Mouse (Mus musculus): ENCODE data around the gene Rheb. TPM values are rescaled to one million over a fixed set of nuclear protein-coding genes. Genes with fewer than 3 reads are reported as not detected.

The Rheb gene
- total RNA-seq (2021) = 100 to 1,000 TPM; 124 to 131 TPM

GRCm38 (mm10) chr5:24842274-24843102, at the start of gene Rheb:
Gene Rheb (minus strand): TSS chr5:24842624.
- intact Hi-C loops (cut with DNase I) = loop anchor here (1.0 to 5.0 kb wide), 8 partner anchors 8 to 243 kb away; partner anchors contain the start of gene Nub1

GRCm38 (mm10) chr5:24889860-24890259, 47.4 kb upstream of the Rheb start:
- DNase-seq (ENCODE audit: low spot score in 2 of 2) = peak in 1 of 2 experiments; percentile 55
- intact Hi-C loops (cut with DNase I) = no loop called here

More at GRCm38 (mm10) chr5:24842274-24843102, at the start of gene Rheb:
- peak; percentile 99 to 100 for DNase-seq (ENCODE audit: low spot score in 2 of 2)

- intact Hi-C loops (cut with DNase I) = no loop called here
- no peak for DNase-seq (ENCODE audit: low spot score in 2 of 2)
These were observed 46.6 kb upstream of the Rheb start for GRCm38 (mm10) chr5:24888874-24889591.

GRCm38 (mm10) chr5:24887271-24887670, 44.8 kb upstream of the Rheb start:
- intact Hi-C loops (cut with DNase I) = no loop called here

GRCm38 (mm10) chr5:24878713-24879112, 36.3 kb upstream of the Rheb start:
- intact Hi-C loops (cut with DNase I) = no loop called here
- no peak for DNase-seq (ENCODE audit: low spot score in 2 of 2)

More at GRCm38 (mm10) chr5:24887271-24887670, 44.8 kb upstream of the Rheb start:
- DNase-seq (ENCODE audit: low spot score in 2 of 2) = no peak

GRCm38 (mm10) chr5:24877836-24878624, 35.6 kb upstream of the Rheb start:
- no peak for DNase-seq (ENCODE audit: low spot score in 2 of 2)
- intact Hi-C loops (cut with DNase I) = no loop called here

GRCm38 (mm10) chr5:24876653-24877052, 34.2 kb upstream of the Rheb start:
- DNase-seq (ENCODE audit: low spot score in 2 of 2) = no peak

GRCm38 (mm10) chr5:24874111-24874510, 31.7 kb upstream of the Rheb start:
- intact Hi-C loops (cut with DNase I) = no loop called here
- peak in 1 of 2 experiments; percentile 27 for DNase-seq (ENCODE audit: low spot score in 2 of 2)

More at GRCm38 (mm10) chr5:24876653-24877052, 34.2 kb upstream of the Rheb start:
- intact Hi-C loops (cut with DNase I) = no loop called here

GRCm38 (mm10) chr5:24873221-24873620, 30.8 kb upstream of the Rheb start:
- intact Hi-C loops (cut with DNase I) = no loop called here
- no peak for DNase-seq (ENCODE audit: low spot score in 2 of 2)

- intact Hi-C loops (cut with DNase I) = no loop called here
- DNase-seq (ENCODE audit: low spot score in 2 of 2) = peak; percentile 65 to 86
These were observed 28.9 kb upstream of the Rheb start for GRCm38 (mm10) chr5:24871276-24871675.

GRCm38 (mm10) chr5:24869796-24870289, 27.4 kb upstream of the Rheb start:
- DNase-seq (ENCODE audit: low spot score in 2 of 2) = no peak
- intact Hi-C loops (cut with DNase I) = no loop called here

GRCm38 (mm10) chr5:24863804-24864203, 21.4 kb upstream of the Rheb start:
- DNase-seq (ENCODE audit: low spot score in 2 of 2) = no peak
- intact Hi-C loops (cut with DNase I) = no loop called here

- DNase-seq (ENCODE audit: low spot score in 2 of 2) = no peak
These were observed 19.1 kb upstream of the Rheb start for GRCm38 (mm10) chr5:24861449-24861930.

GRCm38 (mm10) chr5:24860635-24861448, 18.4 kb upstream of the Rheb start:
- DNase-seq (ENCODE audit: low spot score in 2 of 2) = peak; percentile 69 to 85
- intact Hi-C loops (cut with DNase I) = loop anchor here (1.0 kb wide), 1 partner anchor 19 kb away; the partner anchor contains the start of gene Rheb

More at GRCm38 (mm10) chr5:24861449-24861930, 19.1 kb upstream of the Rheb start:
- intact Hi-C loops (cut with DNase I) = no loop called here

GRCm38 (mm10) chr5:24859771-24860540, 17.5 kb upstream of the Rheb start:
- DNase-seq (ENCODE audit: low spot score in 2 of 2) = no peak
- intact Hi-C loops (cut with DNase I) = loop anchor here (1.0 kb wide), 1 partner anchor 18 kb away; the partner anchor contains the start of gene Rheb

GRCm38 (mm10) chr5:24854827-24855600, 12.6 kb upstream of the Rheb start:
- intact Hi-C loops (cut with DNase I) = no loop called here
- no peak for DNase-seq (ENCODE audit: low spot score in 2 of 2)

- DNase-seq (ENCODE audit: low spot score in 2 of 2) = no peak
- intact Hi-C loops (cut with DNase I) = no loop called here
These were observed 11.8 kb upstream of the Rheb start for GRCm38 (mm10) chr5:24854256-24854655.

Data from left cerebral cortex, postnatal 25 days (tissue).